Mouse (Mus musculus): Measurements from ENCODE around the gene Col6a5. TPM values are rescaled to one million over a fixed set of nuclear protein-coding genes. Genes with fewer than 3 reads are reported as not detected.
"Not testable (repeated sequence)": the region's sequence is repeated elsewhere in the genome, so short reads cannot be mapped to it uniquely, and the experiment has no call there.

Gene Col6a5
- polyA plus RNA-seq, 1 experiment from 2014 or later: 0.16 TPM

DNA sequence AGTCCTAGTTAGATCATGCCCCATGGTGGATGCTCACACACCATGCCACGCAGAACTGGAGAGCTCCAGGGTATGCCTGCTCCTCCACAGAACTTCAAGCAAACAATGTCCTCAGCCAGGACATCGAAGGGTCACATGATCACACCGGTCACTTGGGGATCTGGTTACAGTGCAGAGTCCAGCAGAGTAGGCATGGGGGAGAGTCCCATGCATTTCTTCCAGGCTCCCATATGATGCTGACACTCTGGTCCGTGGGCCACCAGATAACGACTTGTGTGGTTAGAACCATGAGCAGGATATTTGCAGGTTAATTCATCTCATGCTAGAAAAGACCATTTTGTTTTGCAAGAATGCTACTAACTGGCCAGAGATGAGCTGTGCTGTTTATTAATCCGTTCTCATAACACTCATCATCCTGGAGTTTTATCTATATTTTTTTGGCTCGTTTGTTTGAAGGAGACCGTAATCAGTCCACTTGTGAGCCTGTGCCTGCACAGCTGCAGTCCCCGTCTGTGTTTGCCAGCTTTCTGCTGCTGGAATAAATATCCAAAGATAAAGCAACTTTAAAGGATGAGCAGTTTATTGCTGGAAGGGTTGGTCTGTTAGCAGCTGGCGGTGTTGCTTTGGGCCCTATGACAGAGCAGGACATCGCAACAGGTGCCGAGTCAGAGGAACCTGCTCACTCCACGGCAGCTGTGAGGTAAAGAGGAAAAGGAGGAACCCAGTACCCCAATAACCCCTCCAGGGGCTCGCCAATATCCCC lies 108.2 kb downstream of the Col6a5 start:
- DNase-seq (ENCODE audit: low spot score) (peak; percentile 20), ATAC-seq (replicated peaks; ENCODE audit: low FRiP score, low read depth) (no peak)
- Histone ChIP-seq H3K36me3 (ENCODE audit: insufficient read depth, low read length) (no peaks in the 10 kb centered on the region), H3K9me3 (replicated peaks; ENCODE audit: low read length) (no peaks in the 10 kb centered on the region), H3K9ac (ENCODE audit: low read depth, low read length) (no peak overlapping the region), H3K27me3 (ENCODE audit: insufficient read depth, low read length) (no peaks in the 10 kb centered on the region), H3K4me3 (replicated peaks; ENCODE audit: low read depth, low read length) (no peak overlapping the region), H3K4me1 (replicated peaks; ENCODE audit: insufficient read depth, low read length) (no peaks in the 10 kb centered on the region), H3K27ac (no peak overlapping the region), H3K4me2 (ENCODE audit: low read length) (no peak overlapping the region)
- WGBS: 62% methylated on average over 14 of the region's 14 CpGs
- TF ChIP-seq CTCF (IDR thresholded peaks at IDR 0.05; ENCODE audit: low read depth): no peak

- 83% methylated on average over 3 of the region's 3 CpGs for WGBS
- DNase-seq (ENCODE audit: low spot score) (no peak), ATAC-seq (replicated peaks; ENCODE audit: low FRiP score, low read depth) (no peak)
- Histone ChIP-seq H3K27me3 (ENCODE audit: insufficient read depth, low read length) (no peaks in the 10 kb centered on the region), H3K4me1 (replicated peaks; ENCODE audit: insufficient read depth, low read length) (no peaks in the 10 kb centered on the region), H3K9ac (ENCODE audit: low read depth, low read length) (no peak overlapping the region), H3K4me3 (replicated peaks; ENCODE audit: low read depth, low read length) (no peak overlapping the region), H3K36me3 (ENCODE audit: insufficient read depth, low read length) (no peaks in the 10 kb centered on the region), H3K27ac (no peak overlapping the region), H3K9me3 (replicated peaks; ENCODE audit: low read length) (no peaks in the 10 kb centered on the region), H3K4me2 (ENCODE audit: low read length) (no peak overlapping the region)
- no peak for TF ChIP-seq CTCF (IDR thresholded peaks at IDR 0.05; ENCODE audit: low read depth)
Observed at GRCm38 (mm10) chr9:105851011-105851410, 109.4 kb downstream of the Col6a5 start.

DNA sequence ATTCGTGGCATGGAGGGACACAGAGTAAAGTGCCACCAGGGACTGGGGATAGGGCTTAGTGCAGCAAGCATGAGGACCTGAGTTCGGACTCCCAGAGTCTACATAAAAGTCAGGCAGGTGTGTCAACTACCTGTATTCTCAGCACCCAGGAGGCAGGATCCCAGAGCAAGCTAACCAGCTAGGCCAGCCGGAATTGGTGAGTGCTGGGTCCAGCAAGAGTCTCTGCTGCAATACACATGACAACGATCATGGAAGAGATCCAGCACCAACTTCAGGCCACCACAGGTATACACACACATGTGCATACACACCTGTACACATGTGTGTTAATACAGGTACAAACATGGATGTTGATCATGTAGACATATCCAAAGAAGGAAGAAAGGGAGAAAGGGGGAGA lies 112.0 kb downstream of the Col6a5 start:
- Histone ChIP-seq H3K27me3 (ENCODE audit: insufficient read depth, low read length) (no peaks in the 10 kb centered on the region), H3K9ac (ENCODE audit: low read depth, low read length) (no peak overlapping the region), H3K27ac (no peak overlapping the region), H3K9me3 (replicated peaks; ENCODE audit: low read length) (no peaks in the 10 kb centered on the region), H3K4me3 (replicated peaks; ENCODE audit: low read depth, low read length) (no peak overlapping the region), H3K36me3 (ENCODE audit: insufficient read depth, low read length) (no peaks in the 10 kb centered on the region), H3K4me2 (ENCODE audit: low read length) (no peak overlapping the region), H3K4me1 (replicated peaks; ENCODE audit: insufficient read depth, low read length) (no peaks in the 10 kb centered on the region)
- ATAC-seq (replicated peaks; ENCODE audit: low FRiP score, low read depth) (no peak), DNase-seq (ENCODE audit: low spot score) (no peak)
- no peak for TF ChIP-seq CTCF (IDR thresholded peaks at IDR 0.05; ENCODE audit: low read depth)
- WGBS: 71% methylated on average over 4 of the region's 4 CpGs

DNA sequence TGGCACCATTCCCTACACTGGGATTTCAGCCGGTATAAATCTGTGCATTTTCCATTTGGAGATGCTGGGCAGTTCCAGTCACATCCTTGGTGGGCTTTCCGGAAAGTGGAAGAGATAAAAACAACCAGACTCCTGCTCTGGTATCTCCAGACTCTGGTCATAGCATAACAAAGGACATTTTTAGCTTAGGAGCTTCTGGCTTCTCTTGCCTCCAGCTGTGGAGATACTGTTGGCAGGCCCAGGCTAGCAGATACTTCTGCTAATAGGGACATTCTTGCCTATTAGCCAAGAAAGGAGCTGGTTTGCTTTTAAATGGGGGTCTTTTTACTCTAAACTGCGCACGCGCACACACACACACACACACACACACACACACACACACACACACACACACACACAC lies 113.2 kb downstream of the Col6a5 start:
- 96% methylated on average over 5 of the region's 5 CpGs for WGBS
- no peak overlapping the region for H3K4me3 ChIP-seq (replicated peaks; ENCODE audit: low read depth, low read length)
- ATAC-seq (replicated peaks; ENCODE audit: low FRiP score, low read depth) (no peak), DNase-seq (ENCODE audit: low spot score) (no peak)
- H3K27me3 ChIP-seq (ENCODE audit: insufficient read depth, low read length): no peaks in the 10 kb centered on the region
- no peak for TF ChIP-seq CTCF (IDR thresholded peaks at IDR 0.05; ENCODE audit: low read depth)
- no peak overlapping the region for H3K4me2 ChIP-seq (ENCODE audit: low read length)
- no peak overlapping the region for H3K27ac ChIP-seq
- H3K9ac ChIP-seq (ENCODE audit: low read depth, low read length): no peak overlapping the region
- no peaks in the 10 kb centered on the region for H3K4me1 ChIP-seq (replicated peaks; ENCODE audit: insufficient read depth, low read length)
- no peaks in the 10 kb centered on the region for H3K36me3 ChIP-seq (ENCODE audit: insufficient read depth, low read length)
- no peaks in the 10 kb centered on the region for H3K9me3 ChIP-seq (replicated peaks; ENCODE audit: low read length)

GRCm38 (mm10) chr9:105841386-105841785 lies 119.1 kb downstream of the Col6a5 start:
- H3K4me1 ChIP-seq (replicated peaks; ENCODE audit: insufficient read depth, low read length); H3K4me3 ChIP-seq (replicated peaks; ENCODE audit: low read depth, low read length); DNase-seq (ENCODE audit: low spot score); ATAC-seq (replicated peaks; ENCODE audit: low FRiP score, low read depth); H3K36me3 ChIP-seq (ENCODE audit: insufficient read depth, low read length); H3K4me2 ChIP-seq (ENCODE audit: low read length); H3K9ac ChIP-seq (ENCODE audit: low read depth, low read length); H3K27me3 ChIP-seq (ENCODE audit: insufficient read depth, low read length); H3K9me3 ChIP-seq (replicated peaks; ENCODE audit: low read length); H3K27ac ChIP-seq: not testable (repeated sequence)
- WGBS: 43% methylated on average over 5 of the region's 5 CpGs

- WGBS: 72% methylated on average over 5 of the region's 5 CpGs
- no peak for TF ChIP-seq CTCF (IDR thresholded peaks at IDR 0.05; ENCODE audit: low read depth)
- no peak for DNase-seq (ENCODE audit: low spot score)
- Histone ChIP-seq H3K4me3 (replicated peaks; ENCODE audit: low read depth, low read length) (no peak overlapping the region), H3K27me3 (ENCODE audit: insufficient read depth, low read length) (no peaks in the 10 kb centered on the region), H3K4me2 (ENCODE audit: low read length) (no peak overlapping the region), H3K9ac (ENCODE audit: low read depth, low read length) (no peak overlapping the region), H3K27ac (no peak overlapping the region), H3K36me3 (ENCODE audit: insufficient read depth, low read length) (no peaks in the 10 kb centered on the region), H3K9me3 (replicated peaks; ENCODE audit: low read length) (no peaks in the 10 kb centered on the region), H3K4me1 (replicated peaks; ENCODE audit: insufficient read depth, low read length) (0 out of 2 replicates have a peak, but pooled peaks cover 4% of the 10 kb centered on the region)
- ATAC-seq (replicated peaks; ENCODE audit: low FRiP score, low read depth): no peak
Observed at GRCm38 (mm10) chr9:105839147-105839515, 121.3 kb downstream of the Col6a5 start.
